Mouse (Mus musculus): ENCODE data around the gene Dpp6. TPM values are rescaled to one million over a fixed set of nuclear protein-coding genes. Genes with fewer than 3 reads are reported as not detected.

Dpp6 gene
- polyA plus RNA-seq, 1 experiment from 2014 or later = 22.8 TPM

DNA sequence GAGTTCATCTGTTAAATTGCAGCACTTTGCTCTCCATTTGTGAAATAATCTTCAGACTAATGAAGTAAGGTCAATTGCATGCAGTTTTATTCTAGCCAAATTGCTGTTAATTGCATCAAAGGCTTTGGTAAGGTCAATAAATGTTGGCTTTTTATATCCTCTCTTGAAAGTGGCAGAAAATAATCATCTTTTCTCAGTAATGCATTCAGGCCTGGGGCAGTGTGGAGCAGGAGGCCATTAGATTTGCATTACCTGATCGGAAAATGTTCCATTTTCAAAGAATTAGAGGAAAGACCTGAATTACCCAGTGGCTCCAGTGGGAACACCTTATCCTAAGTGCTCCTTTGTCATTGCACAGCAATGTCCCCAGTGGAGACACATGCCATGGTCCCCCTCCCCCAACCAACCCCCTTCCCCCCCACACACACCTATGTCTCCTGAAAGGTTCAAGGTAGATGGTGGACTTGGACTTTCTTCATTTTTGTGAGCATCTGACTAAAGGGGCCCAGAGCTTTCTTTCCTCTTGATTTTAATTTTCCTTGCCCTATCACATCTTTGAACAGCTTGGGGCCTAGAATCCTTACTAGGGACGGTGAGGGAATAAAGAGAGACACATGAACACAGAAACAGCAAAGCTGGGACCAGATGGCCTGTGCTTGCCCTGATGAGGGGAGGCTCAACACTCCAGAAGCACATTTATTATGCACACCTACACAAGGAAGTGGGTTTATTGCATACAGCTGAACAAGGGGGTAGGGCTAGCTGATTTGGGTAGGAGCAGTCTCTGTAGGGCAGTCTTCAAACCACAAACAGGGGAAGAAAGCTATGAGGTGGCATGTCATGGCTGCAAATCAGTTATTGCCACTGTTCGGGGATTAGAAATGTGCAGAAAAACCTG is 506.1 kb downstream of the Dpp6 start:
- Histone ChIP-seq H3K9me3 (no peaks in the 10 kb centered on the region), H3K4me3 (no peak overlapping the region), H3K4me1 (no peaks in the 10 kb centered on the region), H3K27me3 (replicated peaks) (no peaks in the 10 kb centered on the region), H3K9ac (no peak overlapping the region), H3K36me3 (no peaks in the 10 kb centered on the region), H3K4me2 (replicated peaks) (no peak overlapping the region), H3K27ac (no peak overlapping the region)
- ATAC-seq (ENCODE audit: low FRiP score, low read depth) = no peak
- WGBS = 76% methylated on average over 3 of the region's 3 CpGs

- Histone ChIP-seq H3K27ac (no peak overlapping the region), H3K4me3 (no peak overlapping the region), H3K4me1 (no peaks in the 10 kb centered on the region), H3K4me2 (replicated peaks) (no peak overlapping the region), H3K9ac (no peak overlapping the region), H3K27me3 (replicated peaks) (no peaks in the 10 kb centered on the region), H3K36me3 (no peaks in the 10 kb centered on the region), H3K9me3 (no peaks in the 10 kb centered on the region)
- 58% methylated on average over 3 of the region's 3 CpGs for WGBS
- no peak for ATAC-seq (ENCODE audit: low FRiP score, low read depth)
Measured at GRCm38 (mm10) chr5:27324346-27324928, 507.4 kb downstream of the Dpp6 start.

DNA sequence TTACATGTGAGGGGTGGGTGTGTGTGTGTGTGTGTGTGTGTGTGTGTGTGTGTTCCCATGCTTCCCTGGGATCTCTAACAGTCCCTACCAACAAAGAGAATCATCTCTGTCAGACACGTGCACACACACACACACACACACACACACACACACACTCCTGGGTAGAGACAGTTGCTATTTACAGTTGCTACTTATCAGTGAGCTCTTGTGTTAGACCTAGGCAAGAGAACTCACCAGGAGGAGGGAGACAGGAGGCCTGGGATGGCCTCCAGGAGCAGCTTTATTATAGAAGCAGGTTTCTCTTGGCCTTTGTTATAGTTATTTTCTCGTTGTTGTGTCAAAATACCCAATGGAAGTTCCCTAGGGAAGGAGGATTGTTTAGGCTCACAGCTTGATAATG is 519.7 kb downstream of the Dpp6 start:
- WGBS = 83% methylated on average over 2 of the region's 2 CpGs
- no peaks in the 10 kb centered on the region for H3K27me3 ChIP-seq (replicated peaks)
- H3K36me3 ChIP-seq = no peaks in the 10 kb centered on the region
- H3K9ac ChIP-seq = no peak overlapping the region
- no peak overlapping the region for H3K4me3 ChIP-seq
- H3K4me1 ChIP-seq = peaks cover 6% of the 10 kb centered on the region; the same call in 1 of the 2 replicates
- no peak overlapping the region for H3K4me2 ChIP-seq (replicated peaks)
- no peaks in the 10 kb centered on the region for H3K9me3 ChIP-seq
- H3K27ac ChIP-seq = no peak overlapping the region
- no peak for ATAC-seq (ENCODE audit: low FRiP score, low read depth)

DNA sequence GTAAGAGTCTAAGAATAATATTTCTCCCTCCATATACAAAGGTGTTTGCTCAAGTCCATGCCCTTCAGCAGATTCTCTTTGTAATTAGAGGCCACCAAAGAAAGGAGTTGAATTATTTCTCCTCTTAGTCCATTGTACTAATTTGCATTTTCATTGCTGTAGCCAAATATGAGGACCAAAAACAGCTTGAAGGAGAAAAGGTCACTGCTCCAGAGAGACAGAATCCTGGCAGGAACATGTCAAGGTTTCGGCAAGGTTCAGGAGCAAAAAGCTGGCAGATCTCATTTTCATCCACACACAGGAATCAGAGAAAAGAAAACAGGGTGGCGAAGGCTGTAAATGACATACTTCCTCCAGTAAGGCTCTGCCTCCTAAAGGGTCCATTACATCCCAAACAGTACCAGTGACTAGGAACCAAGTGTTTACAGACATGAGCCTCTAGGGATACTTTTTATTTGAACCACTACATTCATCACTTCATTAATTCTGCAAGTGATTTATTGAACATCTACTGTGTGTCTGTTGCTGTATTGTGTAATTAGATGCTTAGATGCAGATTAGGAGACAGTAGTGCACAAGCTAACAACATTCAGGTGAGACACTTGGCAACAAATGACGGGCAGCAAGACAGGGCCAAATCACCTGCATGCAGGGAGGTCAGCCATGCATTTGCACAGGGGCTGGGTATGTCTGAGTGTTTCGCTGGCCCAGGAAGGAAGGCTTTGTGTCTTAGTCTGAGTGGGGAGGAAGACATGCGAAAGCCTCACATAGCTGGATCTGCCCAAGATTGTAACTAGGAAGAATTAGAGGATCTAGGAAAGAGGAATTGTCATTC is 522.4 kb downstream of the Dpp6 start:
- no peak overlapping the region for H3K27ac ChIP-seq
- ATAC-seq (ENCODE audit: low FRiP score, low read depth) = no peak
- H3K4me1 ChIP-seq = peaks cover 6% of the 10 kb centered on the region; the same call in 1 of the 2 replicates
- H3K9ac ChIP-seq = no peak overlapping the region
- no peaks in the 10 kb centered on the region for H3K36me3 ChIP-seq
- no peak overlapping the region for H3K4me2 ChIP-seq (replicated peaks)
- H3K9me3 ChIP-seq = no peaks in the 10 kb centered on the region
- WGBS = 81% methylated on average over 5 of the region's 5 CpGs
- H3K27me3 ChIP-seq (replicated peaks) = no peaks in the 10 kb centered on the region
- no peak overlapping the region for H3K4me3 ChIP-seq

DNA sequence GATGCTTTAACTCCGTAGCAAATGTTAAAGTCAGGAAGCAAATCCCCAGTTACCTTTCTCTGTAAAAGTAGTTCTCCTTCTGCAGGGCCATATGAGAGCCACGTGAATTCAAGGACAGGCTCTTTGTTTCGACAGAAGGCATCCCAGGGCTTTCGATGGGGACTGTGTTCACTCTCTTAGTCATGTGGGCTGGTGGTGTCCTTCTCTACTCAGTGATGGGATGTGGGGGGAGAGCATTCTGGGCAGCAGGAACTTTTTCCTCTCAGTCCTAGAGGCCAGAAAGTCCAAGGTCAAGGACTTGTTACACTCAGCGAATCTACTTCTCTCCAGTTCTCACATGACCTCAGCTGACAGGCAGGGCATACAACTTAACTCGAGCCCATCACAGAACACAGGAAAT is 525.3 kb downstream of the Dpp6 start:
- H3K9ac ChIP-seq = no peak overlapping the region
- no peak for ATAC-seq (ENCODE audit: low FRiP score, low read depth)
- 68% methylated on average over 6 of the region's 6 CpGs for WGBS
- no peak overlapping the region for H3K27ac ChIP-seq
- no peaks in the 10 kb centered on the region for H3K9me3 ChIP-seq
- no peak overlapping the region for H3K4me2 ChIP-seq (replicated peaks)
- H3K27me3 ChIP-seq (replicated peaks) = no peaks in the 10 kb centered on the region
- peaks cover 6% of the 10 kb centered on the region; the same call in 1 of the 2 replicates for H3K4me1 ChIP-seq
- H3K36me3 ChIP-seq = no peaks in the 10 kb centered on the region
- H3K4me3 ChIP-seq = no peak overlapping the region

DNA sequence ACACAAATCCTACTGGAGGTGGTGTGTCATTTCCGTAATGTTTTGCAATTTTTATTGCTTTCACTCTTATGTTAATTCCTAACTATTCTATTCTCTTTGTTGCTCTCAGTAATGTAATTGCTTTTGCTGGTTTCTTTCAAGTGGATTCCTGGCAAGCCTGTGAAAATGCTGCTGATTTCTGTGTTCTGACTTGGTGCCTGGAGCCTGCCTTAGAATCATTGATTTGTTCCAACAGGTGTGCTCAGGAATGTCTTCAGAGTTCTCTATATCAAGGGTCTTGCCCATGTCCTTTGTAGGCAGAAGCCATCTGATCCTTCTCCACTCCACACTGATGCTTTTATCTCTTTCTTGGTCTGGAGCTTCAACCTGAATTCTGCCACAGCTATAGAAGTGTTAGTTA is 526.6 kb downstream of the Dpp6 start:
- 48% methylated on average over 1 of the region's 1 CpGs for WGBS
- H3K36me3 ChIP-seq = no peaks in the 10 kb centered on the region
- no peak overlapping the region for H3K4me2 ChIP-seq (replicated peaks)
- no peaks in the 10 kb centered on the region for H3K27me3 ChIP-seq (replicated peaks)
- no peaks in the 10 kb centered on the region for H3K9me3 ChIP-seq
- H3K9ac ChIP-seq = no peak overlapping the region
- no peak overlapping the region for H3K4me3 ChIP-seq
- ATAC-seq (ENCODE audit: low FRiP score, low read depth) = no peak
- no peak overlapping the region for H3K27ac ChIP-seq
- H3K4me1 ChIP-seq = peaks cover 6% of the 10 kb centered on the region

DNA sequence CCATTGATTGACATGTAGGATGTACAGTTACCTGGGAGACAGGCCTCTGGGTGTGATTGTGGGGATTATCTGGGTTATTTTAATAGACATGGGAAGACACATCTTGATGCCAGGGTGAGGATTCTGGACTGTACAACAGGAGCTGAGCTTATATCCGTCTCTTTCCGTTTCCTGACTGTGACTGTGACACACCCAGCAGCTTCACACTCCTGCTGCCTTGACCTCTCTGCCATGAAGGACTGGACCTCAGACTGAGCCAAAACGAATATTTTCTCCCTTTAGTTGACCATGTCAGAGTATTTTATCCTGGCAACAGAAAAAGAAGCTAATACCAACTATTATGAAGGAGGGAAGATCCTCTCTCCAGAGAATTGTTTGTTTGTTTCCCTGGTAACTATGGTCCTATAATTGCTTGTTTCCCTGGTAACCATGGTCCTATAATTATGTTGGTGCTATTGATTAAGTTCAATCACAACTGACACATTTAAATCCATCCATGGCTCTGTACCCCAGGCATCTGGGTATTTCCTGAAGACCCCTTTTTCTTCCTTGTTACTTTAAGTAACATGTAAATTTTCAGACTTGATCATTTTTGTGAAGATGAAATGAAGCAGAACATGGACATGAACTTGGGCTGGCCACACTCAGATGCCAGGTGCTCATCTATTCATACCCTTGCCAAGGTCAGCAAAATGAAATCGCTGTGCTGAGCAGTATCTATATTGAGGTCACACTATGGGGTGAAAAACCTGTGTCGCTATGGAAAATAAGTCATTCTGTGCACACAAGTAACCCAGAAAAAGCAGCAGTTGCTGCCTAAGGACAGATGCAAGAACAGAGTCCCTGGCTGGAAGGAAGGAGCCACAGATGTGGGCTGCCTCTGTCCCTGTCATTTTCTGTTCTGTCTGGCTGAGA is 531.4 kb downstream of the Dpp6 start:
- Histone ChIP-seq H3K4me3 (no peak overlapping the region), H3K4me2 (replicated peaks) (no peak overlapping the region), H3K36me3 (no peaks in the 10 kb centered on the region), H3K27ac (no peak overlapping the region), H3K9ac (no peak overlapping the region), H3K27me3 (replicated peaks) (no peaks in the 10 kb centered on the region), H3K9me3 (no peaks in the 10 kb centered on the region), H3K4me1 (no peaks in the 10 kb centered on the region; the same call in 1 of the 2 replicates)
- no peak for ATAC-seq (ENCODE audit: low FRiP score, low read depth)
- WGBS = 61% methylated on average over 5 of the region's 5 CpGs

GRCm38 (mm10) chr5:27357630-27358029 is 540.6 kb downstream of the Dpp6 start:
- no peaks in the 10 kb centered on the region for H3K4me1 ChIP-seq
- H3K27me3 ChIP-seq (replicated peaks) = no peaks in the 10 kb centered on the region
- no peak overlapping the region for H3K27ac ChIP-seq
- 79% methylated on average over 3 of the region's 3 CpGs for WGBS
- no peak overlapping the region for H3K4me2 ChIP-seq (replicated peaks)
- no peak overlapping the region for H3K9ac ChIP-seq
- no peak overlapping the region for H3K4me3 ChIP-seq
- H3K36me3 ChIP-seq = no peaks in the 10 kb centered on the region
- ATAC-seq (ENCODE audit: low FRiP score, low read depth) = no peak
- H3K9me3 ChIP-seq = no peaks in the 10 kb centered on the region

GRCm38 (mm10) chr5:27365946-27366345 is 548.9 kb downstream of the Dpp6 start:
- no peaks in the 10 kb centered on the region for H3K36me3 ChIP-seq
- no peak for ATAC-seq (ENCODE audit: low FRiP score, low read depth)
- no peak overlapping the region for H3K4me2 ChIP-seq (replicated peaks)
- no peaks in the 10 kb centered on the region for H3K4me1 ChIP-seq
- no peaks in the 10 kb centered on the region for H3K27me3 ChIP-seq (replicated peaks)
- 73% methylated on average over 2 of the region's 2 CpGs for WGBS
- H3K9me3 ChIP-seq = no peaks in the 10 kb centered on the region
- no peak overlapping the region for H3K27ac ChIP-seq
- H3K9ac ChIP-seq = no peak overlapping the region
- no peak overlapping the region for H3K4me3 ChIP-seq

GRCm38 (mm10) chr5:27370814-27371213 is 553.8 kb downstream of the Dpp6 start:
- WGBS = 77% methylated on average over 3 of the region's 3 CpGs
- ATAC-seq (ENCODE audit: low FRiP score, low read depth) = no peak
- no peaks in the 10 kb centered on the region for H3K36me3 ChIP-seq

GRCm38 (mm10) chr5:27373931-27374330 is 556.9 kb downstream of the Dpp6 start:
- Histone ChIP-seq H3K9ac (no peak overlapping the region), H3K4me1 (no peaks in the 10 kb centered on the region), H3K27ac (no peak overlapping the region), H3K27me3 (replicated peaks) (no peaks in the 10 kb centered on the region), H3K4me3 (no peak overlapping the region), H3K4me2 (replicated peaks) (no peak overlapping the region), H3K9me3 (no peaks in the 10 kb centered on the region), H3K36me3 (no peaks in the 10 kb centered on the region)
- ATAC-seq (ENCODE audit: low FRiP score, low read depth) = no peak
- 63% methylated on average over 1 of the region's 1 CpGs for WGBS

More at GRCm38 (mm10) chr5:27370814-27371213, 553.8 kb downstream of the Dpp6 start:
- Histone ChIP-seq H3K9ac (no peak overlapping the region), H3K4me3 (no peak overlapping the region), H3K4me2 (replicated peaks) (no peak overlapping the region), H3K9me3 (no peaks in the 10 kb centered on the region), H3K27ac (no peak overlapping the region), H3K4me1 (no peaks in the 10 kb centered on the region), H3K27me3 (replicated peaks) (no peaks in the 10 kb centered on the region)

Data from neural tube, embryonic 12.5 days (tissue).